Comparison of ENCODE assay signal across 12 mouse cellular contexts in the genomic region with DNA sequence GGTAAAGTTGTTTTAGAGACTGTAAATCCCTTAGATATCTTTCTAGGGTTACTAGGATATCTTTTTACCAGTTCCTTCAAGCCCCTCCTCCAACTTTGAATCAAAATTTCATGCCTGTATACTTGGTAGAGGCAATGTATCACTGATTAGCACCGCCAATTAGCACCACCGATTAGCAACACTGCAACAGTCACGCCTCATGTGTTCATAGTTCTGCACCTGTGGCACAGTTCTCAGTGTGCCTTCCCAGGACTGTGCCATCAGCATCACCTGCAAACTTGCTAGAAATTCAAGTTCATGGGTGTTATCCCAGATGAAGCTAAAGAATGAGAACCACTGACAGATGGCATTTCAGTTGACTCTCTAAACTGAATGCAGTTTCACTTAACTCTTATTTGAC.
"Had no signal": no experiment of that assay in that cellular context is flagged by ENCODE, and none has a peak within 500 bp of the region (broad histone marks: within the 10 kb centered on the region; RNA-seq: fewer than 3 reads in every experiment).

No protein-coding gene starts in this region.

- H3K4me2 ChIP-seq: limb, embryonic 15.5 days; liver, embryonic 12.5 days; lung, embryonic 14.5 days; midbrain, embryonic 11.5 days; midbrain, embryonic 15.5 days; stomach, embryonic 15.5 days had no signal

- H3K9ac ChIP-seq: limb, embryonic 15.5 days; liver, embryonic 12.5 days; lung, embryonic 14.5 days; midbrain, embryonic 15.5 days; stomach, embryonic 15.5 days had no signal

- H3K27me3 ChIP-seq: limb, embryonic 15.5 days; liver, embryonic 12.5 days; megakaryocyte, embryonic 14.5 days; midbrain, embryonic 15.5 days; stomach, embryonic 15.5 days had no signal

- DNase-seq: left cerebral cortex, postnatal 4 days; right cerebral cortex, postnatal 14 days; thymus, adult 2 months; thymus, postnatal 25 days had no signal

- H3K36me3 ChIP-seq: liver, embryonic 12.5 days; stomach, embryonic 15.5 days had no signal

- H3K27ac ChIP-seq: kidney, postnatal 0 days; limb, embryonic 15.5 days; liver, embryonic 12.5 days; midbrain, embryonic 15.5 days; stomach, embryonic 15.5 days had no signal

- H3K9me3 ChIP-seq: limb, embryonic 15.5 days; liver, embryonic 12.5 days; megakaryocyte, embryonic 14.5 days; midbrain, embryonic 15.5 days; stomach, embryonic 15.5 days had no signal

- ATAC-seq: liver, embryonic 12.5 days; midbrain, embryonic 15.5 days had no signal

- H3K4me3 ChIP-seq: limb, embryonic 15.5 days; liver, embryonic 12.5 days; megakaryocyte, embryonic 14.5 days; midbrain, embryonic 15.5 days; stomach, embryonic 15.5 days had no signal

- H3K4me1 ChIP-seq: limb, embryonic 15.5 days; midbrain, embryonic 15.5 days; stomach, embryonic 15.5 days had no signal
